Mouse (Mus musculus): ENCODE measurements around the gene Prps1l1.

Gene Prps1l1

GRCm38 (mm10) chr12:35022066-35022465 is 37.5 kb downstream of the Prps1l1 start:
- no peak for DNase-seq (ENCODE audit: low read depth in 2 of 2, low spot score in 2 of 2)

- no peak for DNase-seq (ENCODE audit: low read depth in 2 of 2, low spot score in 2 of 2)
Measured at GRCm38 (mm10) chr12:35025916-35026432, 41.4 kb downstream of the Prps1l1 start.

- DNase-seq (ENCODE audit: low read depth in 2 of 2, low spot score in 2 of 2), result no peak
Measured at GRCm38 (mm10) chr12:35027533-35027932, 43.0 kb downstream of the Prps1l1 start.

Data from CD8-positive naive resting alpha-beta T cell, adult 2 months (primary cell).